Mouse (Mus musculus): Measurements from ENCODE around the gene Tmem210. TPM values are rescaled to one million over a fixed set of nuclear protein-coding genes. Genes with fewer than 3 reads are reported as not detected.

Tmem210 gene
- total and polyA plus RNA-seq, 3 experiments, result not detected

DNA sequence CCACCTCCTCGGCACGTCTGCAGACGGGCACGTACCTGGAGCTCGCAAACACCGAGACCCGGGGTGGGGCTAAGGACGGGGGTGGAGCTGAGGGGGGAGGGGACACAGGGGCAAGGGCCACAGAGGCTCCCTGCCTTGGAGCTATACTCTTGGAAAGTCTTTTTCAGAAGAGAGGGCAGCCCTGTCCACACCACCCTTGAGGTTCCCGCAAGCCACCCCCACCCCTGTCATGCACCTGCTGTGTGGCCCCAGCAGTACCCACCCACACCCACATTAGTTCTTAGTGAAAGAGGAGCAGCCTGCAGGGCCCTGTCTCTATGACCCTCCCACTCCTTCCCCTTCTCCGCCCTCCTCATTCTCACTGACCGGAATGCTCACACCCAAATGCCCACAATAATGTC, 23.5 kb downstream of the Tmem210 start:
- H3K4me1 ChIP-seq (ENCODE audit: control insufficient read depth in 1 of 2, insufficient read depth in 2 of 2, low read length in 2 of 2), result no peaks in the 10 kb centered on the region
- no peaks in the 10 kb centered on the region for H3K36me3 ChIP-seq (ENCODE audit: control insufficient read depth in 1 of 2, insufficient read depth in 2 of 2, low read length in 2 of 2)
- no peaks in the 10 kb centered on the region for H3K9me3 ChIP-seq (replicated peaks; ENCODE audit: insufficient read depth, low read length)
- H3K79me2 ChIP-seq (ENCODE audit: control insufficient read depth, insufficient read depth, low read length, poor library complexity), result no peaks in the 10 kb centered on the region
- TF ChIP-seq ZMIZ1 (IDR thresholded peaks at IDR 0.05; ENCODE audit: low read depth, low read length) (no peak), ZNF384 (IDR thresholded peaks at IDR 0.05; ENCODE audit: low read depth, low read length) (no peak), MAFK (IDR thresholded peaks at IDR 0.05; ENCODE audit: borderline replicate concordance, low read depth, low read length) (no peak), RCOR1 (IDR thresholded peaks at IDR 0.05; ENCODE audit: low read depth, low read length) (no peak), RAD21 (IDR thresholded peaks at IDR 0.05; ENCODE audit: low read depth, low read length) (no peak), MXI1 (IDR thresholded peaks at IDR 0.05; ENCODE audit: low read depth, low read length) (no peak), EP300 (IDR thresholded peaks at IDR 0.05; ENCODE audit: low read depth in 1 of 2, low read length in 2 of 2) (no peak), JUND (IDR thresholded peaks at IDR 0.05; ENCODE audit: low read depth, low read length) (no peak), MEF2A (IDR thresholded peaks at IDR 0.05; ENCODE audit: extremely low read depth, insufficient replicate concordance, low read depth, low read length, poor library complexity, severe bottlenecking) (no peak), ELF1 (IDR thresholded peaks at IDR 0.05; ENCODE audit: low read depth, low read length) (no peak), SIN3A (IDR thresholded peaks at IDR 0.05; ENCODE audit: low read length) (no peak), TAL1 (IDR thresholded peaks at IDR 0.05; ENCODE audit: low read length) (no peak), E2F4 (IDR thresholded peaks at IDR 0.05; ENCODE audit: borderline replicate concordance, low read depth, low read length) (no peak), CHD2 (IDR thresholded peaks at IDR 0.05; ENCODE audit: low read length) (no peak), MAX (IDR thresholded peaks at IDR 0.05; ENCODE audit: low read length) (no peak), TCF12 (IDR thresholded peaks at IDR 0.05; ENCODE audit: low read depth, low read length) (no peak), ZC3H11A (IDR thresholded peaks at IDR 0.05; ENCODE audit: low read depth, low read length) (no peak), MYB (IDR thresholded peaks at IDR 0.05; ENCODE audit: low read depth, low read length) (no peak), POLR2AphosphoS2 (IDR thresholded peaks at IDR 0.05; ENCODE audit: low read length) (no peak), GABPA (IDR thresholded peaks at IDR 0.05; ENCODE audit: low read depth, low read length) (no peak)
- DNase-seq (ENCODE audit: low read depth, low spot score), result no peak
- no peak overlapping the region for H3K27ac ChIP-seq (ENCODE audit: control insufficient read depth, low read depth, low read length)
- no peak overlapping the region for H3K4me3 ChIP-seq (ENCODE audit: control insufficient read depth in 1 of 2, insufficient read depth in 1 of 2, low read depth in 2 of 2, low read length in 2 of 2)
- no peak overlapping the region for H3K9ac ChIP-seq (ENCODE audit: control insufficient read depth, low read depth, low read length, poor library complexity, severe bottlenecking)
- H3K27me3 ChIP-seq (ENCODE audit: control insufficient read depth in 1 of 2, insufficient read depth in 2 of 2, low read length in 2 of 2), result peaks cover 0 to 2% of the 10 kb centered on the region in 2 experiments; a peak in 1 of 4 replicates

DNA sequence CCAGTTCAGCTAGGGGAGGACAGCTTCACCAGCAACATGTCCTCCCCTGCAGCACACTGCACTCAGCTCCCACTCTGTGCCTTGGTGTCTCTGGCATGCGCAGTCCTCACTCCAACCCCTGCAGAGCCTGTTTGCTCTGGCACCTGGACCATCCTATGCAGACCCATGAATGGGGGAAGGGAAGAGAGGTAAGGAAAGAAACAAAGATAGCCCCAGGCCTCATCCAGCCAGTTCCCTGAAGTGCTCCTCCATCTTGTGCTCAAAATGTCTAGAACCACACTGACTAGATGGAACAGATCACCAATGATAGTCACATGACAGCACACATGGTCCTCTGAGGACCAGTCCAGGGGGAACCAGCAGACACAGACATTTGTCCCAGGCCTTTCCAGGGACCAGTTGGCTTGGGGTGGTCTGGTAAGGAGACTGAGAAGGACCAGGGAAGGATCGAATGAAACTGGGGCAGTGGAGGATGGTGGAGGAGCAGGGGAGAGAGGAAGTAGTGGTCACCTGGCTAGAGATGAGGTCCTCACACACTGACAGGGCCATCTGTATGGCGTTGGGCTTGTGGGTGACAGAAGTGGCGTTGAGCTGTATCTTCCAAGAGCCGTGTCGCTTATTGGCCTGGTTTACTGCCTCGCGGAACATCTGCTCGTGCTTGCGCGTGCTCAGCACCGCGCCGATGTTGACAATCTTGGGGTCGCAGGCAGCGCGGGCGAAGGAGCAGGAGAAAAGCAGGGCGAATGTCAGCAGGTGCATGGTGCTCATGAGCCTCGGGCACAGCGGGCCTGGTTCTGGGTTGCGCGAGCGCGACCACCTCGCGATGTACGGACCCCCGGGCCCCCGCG, 30.4 kb downstream of the Tmem210 start:
- Histone ChIP-seq H3K79me2 (ENCODE audit: control insufficient read depth, insufficient read depth, low read length, poor library complexity) (no peaks in the 10 kb centered on the region), H3K9me3 (replicated peaks; ENCODE audit: insufficient read depth, low read length) (no peaks in the 10 kb centered on the region), H3K27ac (ENCODE audit: control insufficient read depth, low read depth, low read length) (no peak overlapping the region), H3K9ac (ENCODE audit: control insufficient read depth, low read depth, low read length, poor library complexity, severe bottlenecking) (no peak overlapping the region), H3K27me3 (ENCODE audit: control insufficient read depth in 1 of 2, insufficient read depth in 2 of 2, low read length in 2 of 2) (no peaks in the 10 kb centered on the region), H3K4me3 (ENCODE audit: control insufficient read depth in 1 of 2, insufficient read depth in 1 of 2, low read depth in 2 of 2, low read length in 2 of 2) (no peak overlapping the region), H3K36me3 (ENCODE audit: control insufficient read depth in 1 of 2, insufficient read depth in 2 of 2, low read length in 2 of 2) (peaks cover 0 to 5% of the 10 kb centered on the region in 2 experiments; a peak in 2 of 4 replicates), H3K4me1 (ENCODE audit: control insufficient read depth in 1 of 2, insufficient read depth in 2 of 2, low read length in 2 of 2) (peaks cover 0 to 5% of the 10 kb centered on the region in 2 experiments; a peak in 2 of 4 replicates)
- DNase-seq (ENCODE audit: low read depth, low spot score), result no peak
- TF ChIP-seq ELF1 (IDR thresholded peaks at IDR 0.05; ENCODE audit: low read depth, low read length) (no peak), GATA1 (IDR thresholded peaks at IDR 0.05; ENCODE audit: low read depth, low read length) (no peak), E2F4 (IDR thresholded peaks at IDR 0.05; ENCODE audit: borderline replicate concordance, low read depth, low read length) (no peak), RAD21 (IDR thresholded peaks at IDR 0.05; ENCODE audit: low read depth, low read length) (no peak), MYB (IDR thresholded peaks at IDR 0.05; ENCODE audit: low read depth, low read length) (no peak), SIN3A (IDR thresholded peaks at IDR 0.05; ENCODE audit: low read length) (no peak), USF2 (IDR thresholded peaks at IDR 0.05; ENCODE audit: borderline replicate concordance in 1 of 2, insufficient read depth in 1 of 2, low read depth in 1 of 2, low read length in 2 of 2) (no peak), CTCF (IDR thresholded peaks at IDR 0.05 in 2 of 3, conservative IDR thresholded peaks at IDR 0.05 in 1 of 3; ENCODE audit: control insufficient read depth in 1 of 3, insufficient read depth in 1 of 3, low read depth in 2 of 3, low read length in 3 of 3, poor library complexity in 1 of 3, severe bottlenecking in 1 of 3) (no peak), MAFK (IDR thresholded peaks at IDR 0.05; ENCODE audit: borderline replicate concordance, low read depth, low read length) (no peak), POLR2A (IDR thresholded peaks at IDR 0.05; ENCODE audit: control insufficient read depth in 1 of 2, insufficient read depth in 1 of 2, low read depth in 1 of 2, low read length in 2 of 2, poor library complexity in 1 of 2) (no peak), ZC3H11A (IDR thresholded peaks at IDR 0.05; ENCODE audit: low read depth, low read length) (no peak), MYC (IDR thresholded peaks at IDR 0.05; ENCODE audit: low read depth, low read length) (no peak), CHD1 (IDR thresholded peaks at IDR 0.05; ENCODE audit: low read depth, low read length) (no peak), HCFC1 (IDR thresholded peaks at IDR 0.05; ENCODE audit: low read depth, low read length) (no peak), JUND (IDR thresholded peaks at IDR 0.05; ENCODE audit: low read depth, low read length) (no peak), TCF12 (IDR thresholded peaks at IDR 0.05; ENCODE audit: low read depth, low read length) (no peak), NRF1 (IDR thresholded peaks at IDR 0.05; ENCODE audit: insufficient read depth, low read depth, low read length, poor library complexity, severe bottlenecking) (no peak)

All from MEL (cell line).